Mouse (Mus musculus): ENCODE measurements around the gene Vps41. TPM values are rescaled to one million over a fixed set of nuclear protein-coding genes. Genes with fewer than 3 reads are reported as not detected.

The Vps41 gene
- polyA plus RNA-seq, 1 experiment from 2014 or later, result 105 TPM

DNA sequence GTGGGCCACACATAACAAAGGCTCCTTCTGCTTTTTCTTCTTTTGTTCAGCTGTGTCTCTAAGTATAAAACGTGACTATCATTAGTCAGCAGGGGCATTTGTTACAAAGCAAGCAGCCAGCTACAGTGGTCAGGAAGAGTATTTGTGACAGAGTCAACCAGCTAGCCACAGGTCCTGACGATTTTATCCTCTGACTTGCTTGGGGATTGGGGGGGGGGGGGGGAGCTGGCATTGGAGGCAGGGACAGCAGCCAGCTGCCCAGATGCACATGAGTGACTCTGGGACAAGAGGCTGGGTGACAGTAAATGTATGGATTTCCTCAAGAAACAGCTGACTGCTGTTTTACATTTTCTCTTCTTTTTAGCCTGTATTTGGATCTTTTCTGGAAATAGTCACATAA, 50.8 kb downstream of the Vps41 start:
- Histone ChIP-seq H3K36me3 (no peaks in the 10 kb centered on the region), H3K27ac (no peak overlapping the region), H3K4me1 (peaks cover 12% of the 10 kb centered on the region), H3K27me3 (no peaks in the 10 kb centered on the region), H3K4me2 (replicated peaks) (no peak overlapping the region), H3K4me3 (no peak overlapping the region), H3K9ac (no peak overlapping the region), H3K9me3 (replicated peaks) (no peaks in the 10 kb centered on the region)
- 5% methylated on average over 2 of the region's 2 CpGs for WGBS
- ATAC-seq (ENCODE audit: low FRiP score), result peak; percentile 49; the same call in 1 of the 2 replicates

DNA sequence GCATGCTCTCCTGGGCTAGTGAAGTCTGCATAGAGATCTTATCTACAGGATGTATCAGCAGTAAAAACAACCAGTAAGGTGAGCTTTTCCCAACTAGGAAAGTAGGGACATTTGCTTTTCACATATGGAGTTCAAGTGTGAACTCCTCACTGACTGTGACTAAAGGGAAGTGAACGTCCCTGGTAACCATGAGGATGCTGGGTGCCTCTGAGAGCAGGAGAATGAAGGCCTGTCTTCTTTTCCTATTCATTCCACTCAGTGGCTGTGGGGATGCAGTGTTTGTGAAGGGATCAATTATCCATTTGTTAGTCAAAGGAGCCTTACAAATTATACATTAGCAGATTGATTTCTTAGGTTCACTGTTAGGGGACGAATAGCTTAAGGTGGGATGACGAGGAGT, 51.4 kb downstream of the Vps41 start:
- no peak overlapping the region for H3K4me3 ChIP-seq
- no peaks in the 10 kb centered on the region for H3K9me3 ChIP-seq (replicated peaks)
- no peak overlapping the region for H3K27ac ChIP-seq
- ATAC-seq (ENCODE audit: low FRiP score), result peak; percentile 73
- no peak overlapping the region for H3K9ac ChIP-seq
- no peaks in the 10 kb centered on the region for H3K27me3 ChIP-seq
- H3K36me3 ChIP-seq, result no peaks in the 10 kb centered on the region
- 29% methylated on average over 3 of the region's 3 CpGs for WGBS
- peaks cover 12% of the 10 kb centered on the region for H3K4me1 ChIP-seq
- H3K4me2 ChIP-seq (replicated peaks), result no peak overlapping the region

DNA sequence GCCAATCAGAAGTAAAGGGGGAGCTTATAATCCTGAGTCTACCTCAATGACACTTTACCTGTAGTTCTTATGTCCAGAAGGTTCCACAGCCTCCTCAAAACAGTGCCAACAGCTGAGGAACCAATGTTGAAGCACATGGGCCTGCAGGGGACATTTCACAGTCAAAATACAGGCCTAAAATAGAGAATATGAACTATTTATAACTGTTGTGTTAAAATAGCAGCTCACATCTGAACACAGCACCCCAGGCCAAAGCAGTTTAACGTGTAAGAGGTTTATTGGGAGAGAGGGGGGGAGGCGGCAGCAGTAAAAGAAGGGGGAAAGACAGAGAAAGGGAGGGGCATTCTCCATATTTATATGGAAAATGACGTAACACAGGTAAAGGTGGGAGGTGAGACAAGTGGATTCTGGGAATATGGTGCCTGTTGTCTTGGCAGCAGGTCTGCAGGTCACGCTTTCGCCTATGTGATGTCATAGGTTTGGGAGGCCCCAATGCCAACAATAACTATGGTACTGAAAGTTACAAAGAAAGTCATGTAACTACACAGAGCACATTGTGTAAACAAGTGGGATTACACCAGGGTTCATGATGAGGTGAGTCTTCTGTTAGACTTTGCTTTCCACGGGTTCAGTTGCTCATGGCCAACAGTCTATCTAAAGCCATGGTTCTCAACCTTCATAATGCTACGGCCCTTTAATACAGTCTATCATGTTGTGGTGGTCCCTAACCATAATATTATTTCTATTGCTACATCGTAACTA, 56.5 kb downstream of the Vps41 start:
- H3K9ac ChIP-seq, result no peak overlapping the region
- no peak overlapping the region for H3K4me2 ChIP-seq (replicated peaks)
- H3K4me1 ChIP-seq, result peaks cover under 1% of the 10 kb centered on the region
- no peaks in the 10 kb centered on the region for H3K9me3 ChIP-seq (replicated peaks)
- no peak overlapping the region for H3K27ac ChIP-seq
- H3K27me3 ChIP-seq, result no peaks in the 10 kb centered on the region
- no peaks in the 10 kb centered on the region for H3K36me3 ChIP-seq
- ATAC-seq (ENCODE audit: low FRiP score), result no peak
- H3K4me3 ChIP-seq, result no peak overlapping the region
- WGBS, result 93% methylated on average over 8 of the region's 8 CpGs

DNA sequence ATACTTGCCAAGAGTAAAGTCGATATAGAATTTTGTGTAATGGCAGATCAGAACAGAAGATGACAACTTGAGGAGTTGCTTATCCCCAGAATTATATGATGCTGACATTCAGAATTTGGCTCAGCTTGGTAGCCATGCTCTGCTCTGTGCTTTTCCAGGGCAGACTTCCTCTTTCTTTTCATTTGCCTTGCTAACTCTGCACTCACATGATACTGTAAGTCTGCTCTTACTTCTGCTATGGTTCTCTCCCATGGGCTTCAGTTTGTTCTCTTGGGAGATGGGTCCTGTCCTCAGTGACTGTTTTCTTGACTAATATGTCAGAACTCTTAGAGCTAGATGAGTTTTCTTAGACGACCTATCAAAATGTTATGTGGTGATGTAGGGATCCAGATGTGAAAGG, 64.2 kb downstream of the Vps41 start:
- H3K4me3 ChIP-seq, result no peak overlapping the region
- no peaks in the 10 kb centered on the region for H3K4me1 ChIP-seq
- no peak overlapping the region for H3K27ac ChIP-seq
- H3K9ac ChIP-seq, result no peak overlapping the region
- WGBS, result 79% methylated on average over 2 of the region's 2 CpGs
- H3K9me3 ChIP-seq (replicated peaks), result no peaks in the 10 kb centered on the region
- H3K27me3 ChIP-seq, result no peaks in the 10 kb centered on the region
- H3K36me3 ChIP-seq, result no peaks in the 10 kb centered on the region
- no peak for ATAC-seq (ENCODE audit: low FRiP score)
- H3K4me2 ChIP-seq (replicated peaks), result no peak overlapping the region

DNA sequence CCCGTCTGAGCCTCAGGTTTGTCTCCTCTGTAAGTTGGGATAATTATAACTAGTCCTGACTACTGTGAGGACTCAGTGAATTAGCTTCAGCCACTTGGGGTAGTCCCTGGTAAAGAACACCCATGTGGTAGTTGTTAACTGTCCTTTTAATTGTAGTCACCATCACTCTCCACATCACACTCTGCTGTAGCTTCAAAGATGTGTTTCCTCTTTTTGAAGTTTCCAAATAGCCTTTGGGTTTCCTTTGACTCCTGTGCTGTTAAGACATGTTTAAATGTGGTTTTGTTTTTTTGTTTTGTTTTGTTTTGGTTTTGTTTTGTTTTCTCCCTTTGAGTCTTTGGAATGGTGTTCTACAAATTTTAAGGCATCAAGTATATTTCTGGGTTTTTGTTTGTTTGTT, 68.6 kb downstream of the Vps41 start:
- Histone ChIP-seq H3K4me2 (replicated peaks) (no peak overlapping the region), H3K27me3 (no peaks in the 10 kb centered on the region), H3K9ac (no peak overlapping the region), H3K27ac (no peak overlapping the region), H3K9me3 (replicated peaks) (no peaks in the 10 kb centered on the region), H3K4me3 (no peak overlapping the region), H3K36me3 (no peaks in the 10 kb centered on the region), H3K4me1 (peaks cover 5% of the 10 kb centered on the region)
- 79% methylated on average over 1 of the region's 1 CpGs for WGBS
- ATAC-seq (ENCODE audit: low FRiP score), result no peak

DNA sequence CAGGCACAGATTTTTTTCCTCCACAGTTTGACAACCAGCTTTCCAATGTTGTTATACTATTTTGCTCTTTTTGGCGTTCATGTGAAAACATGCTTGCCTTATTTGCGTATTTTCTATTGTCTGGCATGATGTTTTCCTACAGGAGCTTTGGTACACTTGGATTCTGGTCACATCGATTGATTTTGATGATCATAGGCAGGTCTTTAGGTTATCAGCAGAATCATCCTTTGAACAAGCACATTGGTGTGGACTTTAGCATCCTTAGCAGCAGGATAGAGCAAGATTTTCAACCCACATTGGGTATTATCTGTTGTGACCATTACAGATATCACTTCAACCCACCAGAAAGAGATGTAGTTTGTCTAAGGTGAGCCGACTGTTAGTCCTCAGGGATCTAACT, 71.0 kb downstream of the Vps41 start:
- 94% methylated on average over 4 of the region's 4 CpGs for WGBS
- H3K27ac ChIP-seq, result no peak overlapping the region
- H3K4me2 ChIP-seq (replicated peaks), result no peak overlapping the region
- no peak for ATAC-seq (ENCODE audit: low FRiP score)
- no peaks in the 10 kb centered on the region; the same call in 1 of the 2 replicates for H3K36me3 ChIP-seq
- no peaks in the 10 kb centered on the region for H3K9me3 ChIP-seq (replicated peaks)
- no peak overlapping the region for H3K9ac ChIP-seq
- H3K27me3 ChIP-seq, result no peaks in the 10 kb centered on the region
- peaks cover 5% of the 10 kb centered on the region for H3K4me1 ChIP-seq
- H3K4me3 ChIP-seq, result no peak overlapping the region

DNA sequence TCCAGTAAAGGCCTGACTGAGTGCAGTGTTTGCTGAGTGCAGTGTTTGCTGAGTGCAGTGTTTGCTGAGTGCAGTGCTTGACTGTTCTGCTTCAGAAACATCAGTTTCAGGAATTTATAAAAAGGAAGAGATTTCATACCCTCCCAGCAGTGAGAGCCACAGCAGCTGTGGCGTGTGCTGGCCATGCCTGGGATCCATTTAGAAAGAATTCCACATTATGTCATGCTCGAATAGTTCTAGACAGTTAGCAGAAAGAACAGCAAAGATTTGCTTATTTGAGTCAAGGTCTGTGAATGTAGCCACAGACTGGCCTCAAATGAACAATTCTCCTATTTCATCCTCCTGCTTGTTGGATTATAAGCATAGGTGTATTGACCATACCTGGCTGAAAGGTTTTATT, 71.6 kb downstream of the Vps41 start:
- Histone ChIP-seq H3K27me3 (no peaks in the 10 kb centered on the region), H3K4me1 (peaks cover 5% of the 10 kb centered on the region), H3K4me2 (replicated peaks) (no peak overlapping the region), H3K36me3 (no peaks in the 10 kb centered on the region; the same call in 1 of the 2 replicates), H3K4me3 (no peak overlapping the region), H3K27ac (no peak overlapping the region), H3K9me3 (replicated peaks) (no peaks in the 10 kb centered on the region), H3K9ac (no peak overlapping the region)
- ATAC-seq (ENCODE audit: low FRiP score), result no peak
- WGBS, result 34% methylated on average over 2 of the region's 2 CpGs

DNA sequence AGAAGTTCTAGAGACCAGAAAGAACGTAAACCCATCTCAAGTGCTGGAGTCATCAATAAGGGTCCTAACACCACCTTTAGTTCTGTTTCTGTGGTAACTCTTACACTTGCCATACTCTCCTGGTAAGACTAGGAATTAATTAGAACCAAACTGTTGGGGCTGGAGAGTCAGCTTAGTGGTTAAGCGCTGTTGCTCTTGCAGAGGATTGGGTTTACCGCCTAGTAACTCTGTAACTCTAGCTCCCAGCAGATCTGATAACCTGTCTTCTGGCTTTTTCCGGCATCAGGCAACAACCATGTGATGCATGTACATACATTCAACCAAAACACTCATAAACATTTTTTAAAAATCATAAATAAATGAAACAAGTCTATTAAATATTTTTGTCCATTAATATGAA, 72.6 kb downstream of the Vps41 start:
- Histone ChIP-seq H3K4me2 (replicated peaks) (no peak overlapping the region), H3K27ac (no peak overlapping the region), H3K4me3 (no peak overlapping the region), H3K9me3 (replicated peaks) (no peaks in the 10 kb centered on the region), H3K9ac (no peak overlapping the region), H3K4me1 (peaks cover 5% of the 10 kb centered on the region), H3K36me3 (no peaks in the 10 kb centered on the region; the same call in 1 of the 2 replicates), H3K27me3 (no peaks in the 10 kb centered on the region)
- 94% methylated on average over 4 of the region's 4 CpGs for WGBS
- no peak for ATAC-seq (ENCODE audit: low FRiP score)

DNA sequence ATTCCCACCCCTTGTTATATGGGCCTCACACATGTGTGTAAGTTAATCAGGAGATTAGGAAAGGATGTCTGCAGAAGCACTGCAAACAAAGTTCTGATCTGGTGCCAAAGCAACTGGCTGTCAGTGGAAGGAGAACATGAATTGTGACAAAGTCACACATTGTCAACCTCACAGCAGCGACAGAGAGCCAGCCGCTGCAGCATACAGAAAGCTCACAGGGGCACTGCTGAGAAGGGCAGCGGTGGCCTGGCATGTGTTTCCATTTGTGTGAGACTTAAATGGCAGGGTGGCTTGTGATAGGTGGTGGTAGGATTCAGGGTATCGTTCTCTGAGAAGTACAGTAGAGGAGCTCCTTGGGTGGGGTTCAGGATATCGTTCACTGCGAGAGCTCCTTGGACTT, 73.0 kb downstream of the Vps41 start:
- Histone ChIP-seq H3K4me3 (no peak overlapping the region), H3K36me3 (no peaks in the 10 kb centered on the region; the same call in 1 of the 2 replicates), H3K4me2 (replicated peaks) (no peak overlapping the region), H3K4me1 (peaks cover 5% of the 10 kb centered on the region), H3K27me3 (no peaks in the 10 kb centered on the region), H3K9ac (no peak overlapping the region), H3K27ac (no peak overlapping the region), H3K9me3 (replicated peaks) (no peaks in the 10 kb centered on the region)
- 75% methylated on average over 6 of the region's 6 CpGs for WGBS
- ATAC-seq (ENCODE audit: low FRiP score), result no peak

DNA sequence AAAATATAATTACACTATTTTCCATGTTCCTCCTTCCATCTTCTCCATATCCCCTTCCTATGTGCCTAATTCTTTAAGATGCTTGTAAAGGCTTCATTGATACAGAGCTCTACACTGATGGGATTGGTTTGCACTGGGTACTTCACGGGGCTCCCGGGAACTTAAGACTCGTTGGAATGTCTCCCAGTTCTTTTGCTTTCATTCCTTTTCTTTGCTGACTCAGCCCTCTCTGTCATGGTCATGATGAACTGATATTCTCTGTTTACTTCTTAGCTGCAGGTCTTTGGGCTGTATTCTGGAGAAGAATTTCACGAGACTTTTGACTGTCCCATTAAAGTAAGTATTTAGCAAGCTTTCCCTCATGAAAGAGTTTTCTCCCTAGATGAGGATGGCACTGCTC, 74.2 kb downstream of the Vps41 start:
- Histone ChIP-seq H3K4me2 (replicated peaks) (no peak overlapping the region), H3K9me3 (replicated peaks) (no peaks in the 10 kb centered on the region), H3K9ac (no peak overlapping the region), H3K36me3 (no peaks in the 10 kb centered on the region; the same call in 1 of the 2 replicates), H3K4me3 (no peak overlapping the region), H3K27me3 (no peaks in the 10 kb centered on the region), H3K4me1 (peaks cover 5% of the 10 kb centered on the region), H3K27ac (no peak overlapping the region)
- ATAC-seq (ENCODE audit: low FRiP score), result no peak
- WGBS, result 63% methylated on average over 4 of the region's 4 CpGs

DNA sequence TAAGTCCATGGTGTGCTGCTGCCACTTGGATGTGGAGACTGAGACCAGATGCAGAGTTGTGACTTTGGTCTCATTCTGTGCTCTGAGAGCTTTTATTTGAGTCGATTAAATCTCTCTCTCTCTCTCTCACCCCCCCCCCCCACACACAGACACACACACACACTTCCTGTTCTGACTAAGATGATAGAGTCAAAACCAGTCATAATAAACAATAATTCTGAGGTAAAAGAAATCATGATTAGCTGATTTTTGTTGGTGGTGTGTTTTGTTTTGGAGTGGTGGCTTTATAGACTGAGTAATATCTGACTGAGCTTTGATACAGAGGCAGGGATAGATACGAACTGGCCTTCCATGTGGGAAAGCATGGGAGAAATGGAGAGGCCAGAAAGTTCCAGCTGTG, 74.6 kb downstream of the Vps41 start:
- no peaks in the 10 kb centered on the region for H3K27me3 ChIP-seq
- H3K4me1 ChIP-seq, result peaks cover 5% of the 10 kb centered on the region
- H3K36me3 ChIP-seq, result no peaks in the 10 kb centered on the region; the same call in 1 of the 2 replicates
- H3K9ac ChIP-seq, result no peak overlapping the region
- H3K9me3 ChIP-seq (replicated peaks), result no peaks in the 10 kb centered on the region
- 94% methylated on average over 2 of the region's 2 CpGs for WGBS
- H3K4me3 ChIP-seq, result no peak overlapping the region
- ATAC-seq (ENCODE audit: low FRiP score), result no peak
- no peak overlapping the region for H3K27ac ChIP-seq
- H3K4me2 ChIP-seq (replicated peaks), result no peak overlapping the region

DNA sequence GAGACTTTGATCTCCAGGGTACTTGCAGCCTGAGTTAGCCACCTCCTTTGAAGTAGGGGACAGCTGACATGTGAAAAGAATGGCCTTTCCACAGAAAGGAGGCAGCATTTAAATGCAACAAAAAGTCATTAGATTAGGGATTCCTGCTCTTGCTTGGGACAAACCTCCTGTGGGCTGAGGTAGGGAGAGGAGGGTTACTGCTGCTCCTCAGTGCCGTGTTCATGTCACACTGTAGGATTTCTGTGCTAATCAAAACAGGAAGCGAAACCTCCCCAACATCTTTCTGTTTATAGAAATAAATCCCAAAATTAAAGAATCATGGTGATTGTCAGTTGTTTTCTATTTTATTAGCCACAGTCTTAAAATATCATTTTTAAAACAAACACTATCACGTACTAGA, 77.4 kb downstream of the Vps41 start:
- Histone ChIP-seq H3K27me3 (no peaks in the 10 kb centered on the region), H3K4me2 (replicated peaks) (no peak overlapping the region), H3K27ac (no peak overlapping the region), H3K9ac (no peak overlapping the region), H3K4me3 (no peak overlapping the region), H3K9me3 (replicated peaks) (no peaks in the 10 kb centered on the region), H3K4me1 (no peaks in the 10 kb centered on the region; the same call in 1 of the 2 replicates), H3K36me3 (no peaks in the 10 kb centered on the region; the same call in 1 of the 2 replicates)
- no peak for ATAC-seq (ENCODE audit: low FRiP score)
- 70% methylated on average over 3 of the region's 3 CpGs for WGBS

DNA sequence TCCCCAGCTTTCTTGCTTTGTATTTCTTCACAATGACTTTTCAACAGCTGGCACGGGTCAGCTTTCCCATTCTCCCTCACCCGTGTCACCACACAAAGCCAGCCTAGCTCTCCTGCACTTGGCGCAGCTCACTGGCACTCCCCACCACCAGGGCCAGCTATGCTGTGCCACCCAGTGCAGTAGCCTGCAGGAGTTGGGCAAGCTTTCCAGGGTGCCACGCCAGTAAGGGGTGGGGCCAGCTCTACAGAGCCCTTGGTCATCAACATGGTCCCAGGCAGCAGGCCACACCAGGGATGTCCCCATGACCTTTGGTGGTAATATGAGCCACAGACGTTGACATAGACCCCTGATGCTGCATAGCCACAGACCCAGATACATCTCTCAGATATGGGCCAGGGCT, 80.5 kb downstream of the Vps41 start:
- Histone ChIP-seq H3K4me2 (replicated peaks) (no peak overlapping the region), H3K27me3 (no peaks in the 10 kb centered on the region), H3K9ac (no peak overlapping the region), H3K4me1 (no peaks in the 10 kb centered on the region), H3K36me3 (no peaks in the 10 kb centered on the region), H3K27ac (no peak overlapping the region), H3K9me3 (replicated peaks) (no peaks in the 10 kb centered on the region), H3K4me3 (no peak overlapping the region)
- WGBS, result 85% methylated on average over 5 of the region's 5 CpGs
- ATAC-seq (ENCODE audit: low FRiP score), result no peak

Measured in hindbrain, embryonic 12.5 days (tissue).